Mouse (Mus musculus) spleen, embryonic (tissue): ENCODE data around the gene Ttbk1.

ENCODE experiments used
- CTCF ChIA-PET: fragments of 350-600 bp; sonication (Branson Sonifier 250); formaldehyde crosslinking; loops from one replicate; lab custom pipeline; 2022; lab: Charles Lee

Gene Ttbk1

DNA sequence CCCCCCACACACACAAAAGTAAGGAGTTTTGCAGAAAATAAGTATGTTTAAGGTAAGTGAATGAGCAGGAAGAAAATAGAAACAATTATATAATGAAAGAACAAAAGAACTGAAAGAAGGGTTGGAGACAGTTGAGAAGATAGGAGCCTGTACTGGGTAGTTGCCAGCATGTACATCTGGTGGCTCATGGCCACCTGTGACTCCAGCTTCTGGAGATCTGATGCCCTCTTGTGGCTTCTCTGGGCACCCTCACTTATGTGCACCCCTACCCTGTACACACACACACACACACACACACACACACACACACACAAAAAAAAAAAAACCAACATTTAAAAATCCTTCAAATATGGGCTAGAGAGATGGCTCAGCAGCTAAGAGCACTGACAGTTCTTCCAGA, 67.8 kb downstream of the Ttbk1 start:
- CTCF ChIA-PET: interaction anchor here (0.6 to 1.0 kb wide), 2 partner anchors 10 to 27 kb away, joined by 3 read pairs; no protein-coding TSS in a partner anchor

GRCm38 (mm10) chr17:46418628-46419027, 68.8 kb downstream of the Ttbk1 start:
- CTCF ChIA-PET: no interaction called here

GRCm38 (mm10) chr17:46408478-46408877, 79.0 kb downstream of the Ttbk1 start:
- CTCF ChIA-PET: interaction anchor here (1.2 kb wide), 1 partner anchor 36 kb away, joined by 5 read pairs; no protein-coding TSS in a partner anchor

DNA sequence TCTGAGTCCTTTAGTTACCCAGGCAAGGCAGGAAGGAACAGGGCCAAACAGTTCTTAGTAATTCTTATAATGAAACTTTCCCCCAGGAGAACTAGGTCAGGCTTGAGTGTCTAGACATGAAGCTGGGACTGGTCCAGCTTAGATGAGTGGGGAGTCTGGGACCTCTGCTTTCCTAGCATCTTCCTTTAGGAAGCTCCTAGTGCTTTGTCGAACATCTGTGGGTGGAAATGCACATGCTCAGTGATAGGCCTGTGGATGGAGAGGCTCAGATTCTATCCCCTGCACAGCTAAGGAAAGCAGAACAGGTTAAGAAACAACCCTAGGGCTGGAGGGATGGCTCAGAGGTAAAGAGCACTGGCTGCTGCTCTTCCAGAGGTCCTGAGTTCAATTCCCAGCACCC, 92.8 kb downstream of the Ttbk1 start:
- CTCF ChIA-PET: no interaction called here

- CTCF ChIA-PET: interaction anchor here (0.5 kb wide), 1 partner anchor 27 kb away, joined by 3 read pairs; no protein-coding TSS in a partner anchor
Observed at GRCm38 (mm10) chr17:46393012-46393411, 94.5 kb downstream of the Ttbk1 start.
